Mouse (Mus musculus): ENCODE data around the gene Pla2g2e.
"Not testable (repeated sequence)": the region's sequence is repeated elsewhere in the genome, so short reads cannot be mapped to it uniquely, and the experiment has no call there.

Pla2g2e gene

DNA sequence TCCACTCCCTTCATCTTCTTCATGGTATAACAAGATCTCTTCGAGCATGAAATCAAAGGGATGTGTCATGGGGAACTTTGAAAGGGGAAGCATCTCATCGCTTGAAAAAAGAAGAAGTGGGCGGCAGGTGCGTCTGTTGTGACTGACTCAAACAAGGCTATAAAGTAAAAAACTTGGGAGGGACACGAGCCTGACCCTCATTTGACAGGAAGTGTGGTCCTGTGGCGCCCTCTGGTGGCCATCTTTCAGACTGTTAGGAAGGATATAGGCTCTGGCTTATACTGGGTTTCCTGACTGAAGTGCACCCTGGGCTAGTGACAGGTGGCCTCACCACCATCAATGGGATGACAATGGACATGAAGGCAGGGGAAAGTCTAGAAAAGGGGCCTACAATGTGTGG is 6.5 kb downstream of the Pla2g2e start:
- peak; percentile 93 for DNase-seq

DNA sequence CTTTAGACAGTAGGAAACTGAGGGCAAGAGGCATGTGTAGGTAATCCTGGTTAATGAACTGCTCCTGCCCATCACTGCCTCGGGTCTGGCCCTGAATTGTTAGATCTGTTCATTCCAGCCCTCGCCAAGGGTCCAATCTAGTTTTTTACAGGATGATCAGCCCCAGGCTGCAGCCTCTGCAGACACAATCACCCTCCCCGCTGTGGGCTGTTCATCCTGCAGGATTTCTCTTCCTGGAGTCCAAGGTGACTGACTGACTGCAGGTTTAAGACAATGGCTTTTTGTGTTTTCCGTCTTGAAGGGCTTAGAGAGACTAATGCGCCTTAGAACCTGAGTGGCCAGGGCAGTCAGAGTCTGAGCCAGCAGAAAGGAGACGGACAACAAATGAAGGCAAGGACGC is 11.4 kb downstream of the Pla2g2e start:
- no peak for DNase-seq

DNA sequence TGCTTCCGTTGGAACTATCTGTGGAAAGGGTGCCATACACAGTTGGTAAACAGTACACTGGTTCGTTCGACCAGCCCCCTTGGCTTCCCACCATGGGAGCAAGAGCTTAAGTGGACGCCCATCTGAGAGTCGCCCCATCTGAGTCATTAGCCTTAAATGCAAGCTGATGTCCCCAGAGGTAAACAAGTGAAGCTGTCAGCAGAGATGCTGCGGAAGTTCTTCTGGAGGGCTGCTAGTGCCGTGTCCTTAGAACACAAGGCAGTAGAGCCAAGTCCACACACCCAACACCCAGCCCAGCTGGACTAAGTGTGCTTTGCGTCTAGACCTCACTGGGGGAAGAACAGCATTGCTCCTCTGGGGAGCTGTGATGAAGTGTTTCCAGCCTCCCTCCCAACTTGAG is 11.9 kb downstream of the Pla2g2e start:
- peak; percentile 14 for DNase-seq

DNA sequence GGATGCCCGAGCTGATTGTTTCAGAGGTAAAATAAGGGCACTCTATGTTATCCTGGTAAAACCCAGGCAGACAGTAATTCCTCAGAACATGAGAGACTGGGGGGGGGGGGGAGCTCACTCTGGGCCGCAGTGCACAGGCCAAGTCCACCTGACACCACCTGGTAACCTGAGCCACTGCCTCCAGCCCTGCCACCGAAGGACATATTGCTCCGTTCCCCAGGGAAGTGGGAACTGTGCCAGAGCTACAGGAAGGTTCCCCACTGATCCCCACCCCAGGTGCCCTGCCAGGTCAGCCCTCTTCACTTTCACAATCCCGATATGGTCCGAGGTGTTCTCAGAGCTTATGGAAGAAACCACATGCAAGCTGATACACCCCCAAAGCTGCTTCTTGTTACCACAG is 14.9 kb downstream of the Pla2g2e start:
- DNase-seq, result peak; percentile 16

GRCm38 (mm10) chr4:138893789-138894188 is 16.0 kb downstream of the Pla2g2e start:
- DNase-seq, result not testable (repeated sequence)

GRCm38 (mm10) chr4:138899361-138899760 is 21.6 kb downstream of the Pla2g2e start:
- DNase-seq, result no peak

DNA sequence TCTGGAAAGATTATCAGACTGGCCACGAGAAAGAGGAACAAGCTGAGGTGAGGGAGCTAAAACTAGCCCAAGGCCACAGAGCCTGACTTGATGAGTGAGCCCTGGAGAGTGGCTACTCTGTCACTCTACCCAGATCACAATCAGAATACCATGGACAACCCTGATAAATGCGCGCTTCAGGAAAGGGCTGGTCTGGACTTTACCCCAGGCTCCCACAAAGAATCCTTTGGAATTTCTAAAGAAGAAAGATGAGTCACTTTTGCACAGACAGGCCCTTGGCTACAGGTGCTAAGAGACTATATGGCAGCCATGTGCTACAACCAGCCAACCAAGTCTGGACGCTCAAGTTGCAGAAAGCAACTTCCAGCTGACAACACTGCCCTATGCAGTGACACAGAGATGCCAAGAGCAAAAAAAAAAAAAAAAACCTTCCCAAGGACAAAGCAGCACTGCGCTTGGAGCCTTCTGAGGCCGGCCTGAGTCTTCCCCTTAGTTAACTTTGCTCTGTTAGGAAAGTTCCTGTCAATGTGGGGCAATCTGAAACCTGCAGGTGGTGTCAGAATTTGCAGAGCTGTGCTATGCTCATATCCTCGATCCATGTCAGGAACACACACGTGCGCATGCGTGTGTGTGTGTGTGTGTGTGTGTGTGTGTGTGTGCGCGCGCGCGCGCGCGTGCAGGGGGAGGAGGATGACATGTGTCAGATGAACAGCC is 28.0 kb downstream of the Pla2g2e start:
- DNase-seq, result no peak

- peak; percentile 39 for DNase-seq
These were observed 35.5 kb downstream of the Pla2g2e start for GRCm38 (mm10) chr4:138913141-138913787.

GRCm38 (mm10) chr4:138913797-138914196 is 36.1 kb downstream of the Pla2g2e start, which contains the start of gene Otud3:
Gene Otud3 (minus strand): TSS chr4:138913945.
- DNase-seq, result peak; percentile 95

DNA sequence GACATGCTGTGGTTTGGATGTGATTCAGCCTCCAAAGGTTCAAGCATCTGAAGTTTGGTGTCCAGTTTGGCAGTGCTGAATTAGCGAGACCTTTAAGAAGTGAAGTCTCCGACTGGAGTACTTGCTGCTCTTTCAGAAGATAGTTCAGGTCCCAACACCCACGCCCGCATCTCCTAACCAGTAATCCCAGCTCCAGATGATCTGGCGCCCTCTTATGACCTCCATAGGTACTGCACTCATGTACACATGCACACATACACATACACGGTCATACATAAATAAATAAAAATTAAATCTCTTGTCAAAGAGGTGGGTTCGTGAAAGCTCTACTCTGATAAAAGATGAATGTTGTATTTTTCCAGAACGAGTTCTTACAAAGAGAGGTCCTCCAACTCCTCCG is 39.5 kb downstream of the Pla2g2e start:
- DNase-seq, result no peak

- no peak for DNase-seq
These were observed 43.8 kb downstream of the Pla2g2e start for GRCm38 (mm10) chr4:138921254-138922130.

- peak; percentile 98 for DNase-seq
These were observed 44.4 kb downstream of the Pla2g2e start for GRCm38 (mm10) chr4:138922131-138922459.

DNA sequence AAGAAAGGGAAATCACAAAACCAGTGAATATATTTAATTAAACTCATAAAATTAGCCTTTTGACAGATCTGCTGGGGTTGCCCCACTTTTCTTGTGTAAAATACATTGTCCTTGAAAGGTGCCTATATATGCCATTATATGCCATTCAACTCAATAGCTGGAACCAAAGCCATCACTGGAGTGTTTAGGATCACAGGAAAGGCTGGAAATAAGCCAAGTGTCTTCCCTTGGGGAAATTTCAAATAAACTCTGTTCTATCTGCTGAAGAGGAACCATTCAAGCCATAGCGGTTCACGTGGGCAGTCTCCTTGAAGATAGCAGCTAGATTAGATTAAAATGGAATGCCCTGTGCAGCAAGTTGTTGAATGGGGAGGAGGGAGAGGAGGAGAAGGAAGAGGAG is 47.8 kb downstream of the Pla2g2e start:
- DNase-seq, result no peak
